Mouse (Mus musculus) G1E (cell line): ENCODE measurements around the gene Crygn.

Source experiments
- CTCF ChIP-seq: IDR thresholded peaks from 2 replicates; pipeline ENCODE4 v1.5.1; 2012; ENCODE audit warnings: low read depth, low read length, inconsistent platforms, mixed read lengths
- GATA1 ChIP-seq: IDR thresholded peaks from 2 replicates; pipeline ENCODE4 v1.6.1; 2012; ENCODE audit warnings: borderline replicate concordance, low read length, inconsistent platforms, mixed read lengths
- GATA2 ChIP-seq: IDR thresholded peaks from 2 replicates; pipeline ENCODE4 v1.6.1; 2012; ENCODE audit warnings: low read depth, low read length, inconsistent platforms, borderline replicate concordance
- POLR2AphosphoS5 ChIP-seq: IDR thresholded peaks from 2 replicates; pipeline ENCODE4 v1.6.1; 2012; ENCODE audit warnings: low read depth, low read length, inconsistent platforms; ENCODE audit not compliant: insufficient replicate concordance
- TAL1 ChIP-seq: conservative IDR thresholded peaks from 2 replicates; pipeline ENCODE4 v1.6.1; 2012; ENCODE audit warnings: low read depth, low read length, inconsistent platforms, mixed read lengths

- TF ChIP-seq CTCF (no peak), GATA1 (no peak), GATA2 (no peak), TAL1 (no peak), POLR2AphosphoS5 (no peak)
Observed at GRCm38 (mm10) chr5:24704615-24705014, 53.2 kb downstream of the Crygn start.
